Mouse (Mus musculus) heart, postnatal 10 days (tissue): Measurements from ENCODE around the gene Ldlrad3. TPM values are rescaled to one million over a fixed set of nuclear protein-coding genes. Genes with fewer than 3 reads are reported as not detected.

Experiments
- DNase-seq, 2 experiments: peaks; one replicate each; pipeline ENCODE4 v3.0.0; 2021
- intact Hi-C: fragments of 180-260 bp; cut with DNase I; formaldehyde crosslinking; loops from one replicate; pipeline ENCODE4 v1.15.1; 2025
- total RNA-seq, 2 experiments: library from RNA; stranded (reverse); gene quantifications; 2 replicates each; pipeline ENCODE4 v1.2.3; 2021

Gene Ldlrad3
- total RNA-seq, 2 experiments from 2014 or later, result 9.2 to 10.3 TPM

DNA sequence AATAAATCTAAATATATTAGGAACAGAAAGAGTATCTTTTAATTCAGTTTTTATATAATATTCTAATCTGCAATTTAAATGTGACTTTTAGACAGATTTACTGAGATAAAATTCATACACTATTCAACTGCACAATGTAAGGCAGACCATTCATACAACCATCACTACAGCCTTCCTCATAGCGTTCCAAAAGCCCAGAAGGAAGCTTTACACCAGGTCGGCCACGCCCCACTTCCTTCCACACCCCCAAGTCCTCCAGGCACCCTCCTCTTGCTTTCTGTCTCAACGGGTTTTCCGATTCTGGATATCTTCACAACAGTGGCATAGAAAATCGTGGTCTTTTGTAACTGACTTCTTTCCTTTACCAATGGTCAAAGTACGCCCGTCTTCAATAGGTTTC is 39.8 kb downstream of the Ldlrad3 start:
- DNase-seq, result no peak
- intact Hi-C loops, result no loop called here

GRCm38 (mm10) chr2:102145036-102145435 is 41.1 kb downstream of the Ldlrad3 start:
- intact Hi-C loops, result no loop called here
- no peak for DNase-seq

- no peak for DNase-seq
- intact Hi-C loops, result no loop called here
Observed at GRCm38 (mm10) chr2:102144311-102144710, 41.9 kb downstream of the Ldlrad3 start.

DNA sequence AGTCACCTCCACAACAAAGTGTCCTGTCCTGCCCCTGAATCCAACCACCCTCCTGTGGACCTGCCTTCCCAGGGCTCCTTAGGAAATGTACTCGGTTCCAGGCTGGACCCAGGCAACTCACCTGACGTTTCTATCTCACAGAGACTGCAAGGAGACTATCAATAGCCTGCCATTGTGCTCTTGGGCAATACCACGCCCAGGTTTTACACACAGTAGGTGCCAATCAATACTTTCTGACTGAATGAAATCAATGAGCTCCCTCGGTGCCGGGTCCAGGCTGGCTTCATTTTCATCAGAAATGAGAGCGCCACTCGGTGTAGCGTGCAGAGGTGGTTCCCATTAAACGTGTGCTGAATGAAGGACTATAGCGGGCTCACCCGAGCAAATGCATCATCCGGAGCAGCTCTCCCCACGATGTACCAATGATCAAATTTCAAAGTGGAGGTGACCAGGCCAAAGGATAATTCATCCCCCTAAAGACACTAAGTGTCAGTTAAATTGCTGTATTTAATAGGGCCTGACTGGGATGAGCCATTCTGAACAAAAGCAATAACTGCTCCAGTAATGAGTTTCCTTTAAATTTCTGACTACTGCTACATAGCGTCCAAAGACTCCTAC is 43.4 kb downstream of the Ldlrad3 start:
- DNase-seq, result no peak
- intact Hi-C loops, result no loop called here

DNA sequence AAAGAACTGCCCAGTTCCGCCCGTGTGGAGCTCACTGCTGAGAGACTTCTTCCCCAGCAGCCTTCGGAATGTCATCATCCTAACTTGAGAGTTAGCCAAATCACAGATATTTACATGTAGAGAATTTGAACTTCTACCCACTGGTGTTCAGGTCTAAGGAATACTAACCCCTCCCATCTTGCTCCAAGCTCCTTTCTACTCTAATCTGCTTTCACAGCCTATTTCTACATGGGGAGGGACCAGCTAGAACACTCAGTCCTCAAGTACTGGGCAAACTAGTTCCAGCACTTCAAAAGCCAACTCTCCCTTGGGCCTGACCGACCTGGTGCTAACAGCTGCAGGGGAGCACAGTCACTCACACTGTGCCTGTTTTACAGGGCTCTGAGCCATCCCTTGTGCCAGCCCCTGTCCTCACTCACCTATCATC is 44.0 kb downstream of the Ldlrad3 start:
- intact Hi-C loops, result no loop called here
- DNase-seq, result peak; percentile 34 to 41

- DNase-seq, result no peak
- intact Hi-C loops, result no loop called here
Observed at GRCm38 (mm10) chr2:102141199-102141598, 45.0 kb downstream of the Ldlrad3 start.

DNA sequence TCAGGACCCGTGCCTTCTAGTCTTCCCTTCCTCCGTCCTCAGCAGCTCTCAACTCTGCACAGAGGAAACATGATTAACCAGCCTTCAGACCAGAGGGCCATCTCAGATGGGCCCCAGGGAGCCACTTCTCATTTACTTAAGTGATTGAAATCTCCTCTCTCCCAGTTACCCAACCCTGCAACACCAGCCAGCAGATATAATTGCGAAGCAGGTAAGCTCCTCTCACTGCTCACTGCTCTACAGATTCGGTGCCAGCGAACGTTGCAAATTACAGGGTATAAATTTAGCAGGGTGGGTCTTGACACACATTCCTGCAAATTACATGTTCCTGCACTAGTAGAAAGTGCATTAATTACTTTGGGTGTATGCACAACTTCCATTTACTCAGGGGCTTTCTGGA is 48.3 kb downstream of the Ldlrad3 start:
- intact Hi-C loops, result no loop called here
- DNase-seq, result no peak

- intact Hi-C loops, result no loop called here
- no peak for DNase-seq
Observed at GRCm38 (mm10) chr2:102136184-102136583, 50.0 kb downstream of the Ldlrad3 start.

DNA sequence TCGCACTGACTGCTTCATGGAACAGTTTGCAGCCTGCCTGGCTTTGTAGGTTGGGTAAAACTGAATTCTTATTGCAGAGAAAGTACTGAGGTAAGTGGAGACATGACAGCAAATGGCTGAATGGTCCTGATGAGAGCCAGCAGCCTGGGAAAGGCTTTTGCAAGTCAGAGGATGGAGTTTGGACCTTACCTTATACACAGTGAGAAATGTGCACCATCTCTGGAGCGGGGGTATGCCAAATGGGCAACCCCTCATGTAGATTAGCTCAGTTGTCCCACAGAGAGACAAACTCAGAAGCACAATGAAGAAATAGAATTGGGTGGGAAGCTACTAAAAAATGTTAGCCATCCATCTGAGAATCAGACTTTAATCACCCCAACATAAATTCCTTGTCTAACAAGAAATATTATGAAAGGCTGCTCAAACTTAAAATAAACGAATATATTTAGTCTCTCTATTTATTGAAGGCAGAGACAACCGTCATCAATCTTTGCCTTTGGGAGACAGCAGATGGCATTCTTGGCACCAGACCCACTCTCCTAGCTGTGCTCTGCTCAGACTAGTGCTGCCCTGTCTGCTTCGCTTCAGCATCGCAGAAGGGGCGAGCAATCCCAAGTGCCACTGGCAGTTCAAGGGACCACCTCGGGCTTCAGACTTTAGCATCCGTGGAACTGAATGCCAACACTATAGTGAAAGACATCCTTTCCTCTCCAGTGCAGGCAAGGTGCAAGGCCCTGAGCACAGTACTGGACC is 51.5 kb downstream of the Ldlrad3 start:
- intact Hi-C loops, result no loop called here
- no peak for DNase-seq

- DNase-seq, result no peak
- intact Hi-C loops, result no loop called here
Observed at GRCm38 (mm10) chr2:102132945-102133558, 53.1 kb downstream of the Ldlrad3 start.

- intact Hi-C loops, result no loop called here
- peak in 1 of 2 experiments; percentile 23 for DNase-seq
Observed at GRCm38 (mm10) chr2:102130198-102130845, 55.9 kb downstream of the Ldlrad3 start.

DNA sequence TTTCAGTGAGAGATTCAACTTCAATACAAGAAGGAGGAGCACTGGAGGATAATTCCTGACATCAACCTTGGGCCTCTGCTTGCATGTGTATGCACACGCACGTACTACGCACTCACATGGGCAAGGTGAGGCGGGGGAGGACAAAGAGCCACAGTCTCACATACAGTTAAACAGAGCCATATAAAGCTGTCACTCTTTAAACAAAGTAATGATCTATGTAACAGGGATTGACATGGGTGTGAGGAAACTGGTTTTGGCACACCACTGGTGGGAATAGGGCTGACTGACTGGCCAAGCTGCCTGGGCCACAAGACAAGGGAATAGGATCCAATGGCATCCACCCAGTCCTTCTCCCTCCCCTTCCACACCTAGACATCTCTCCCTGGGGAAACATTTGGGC is 57.0 kb downstream of the Ldlrad3 start:
- no peak for DNase-seq
- intact Hi-C loops, result no loop called here

GRCm38 (mm10) chr2:102128500-102129030 is 57.6 kb downstream of the Ldlrad3 start:
- no peak for DNase-seq

GRCm38 (mm10) chr2:102127791-102128387 is 58.3 kb downstream of the Ldlrad3 start:
- DNase-seq, result peak; percentile 41 to 43
- intact Hi-C loops, result no loop called here

More at GRCm38 (mm10) chr2:102128500-102129030, 57.6 kb downstream of the Ldlrad3 start:
- intact Hi-C loops, result no loop called here

DNA sequence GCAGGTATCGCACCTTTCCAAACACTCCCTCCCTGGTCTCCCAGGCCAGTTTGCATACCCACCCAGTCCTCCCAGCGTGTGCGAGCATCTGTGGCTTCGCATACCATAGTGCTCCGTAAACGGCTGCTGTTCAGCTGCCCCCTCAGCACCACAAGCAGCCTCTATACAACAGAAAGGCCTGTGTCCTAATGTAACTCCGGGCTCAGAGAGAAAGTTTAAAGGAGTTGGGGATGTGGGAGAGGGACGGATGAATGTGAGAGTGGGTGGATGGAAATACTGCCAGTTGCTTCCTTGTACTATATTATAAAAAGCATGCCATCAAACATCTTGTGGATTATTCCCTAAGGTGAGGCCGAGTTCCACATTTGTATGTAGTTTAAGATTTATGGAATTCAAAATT is 59.0 kb downstream of the Ldlrad3 start:
- intact Hi-C loops, result no loop called here

DNA sequence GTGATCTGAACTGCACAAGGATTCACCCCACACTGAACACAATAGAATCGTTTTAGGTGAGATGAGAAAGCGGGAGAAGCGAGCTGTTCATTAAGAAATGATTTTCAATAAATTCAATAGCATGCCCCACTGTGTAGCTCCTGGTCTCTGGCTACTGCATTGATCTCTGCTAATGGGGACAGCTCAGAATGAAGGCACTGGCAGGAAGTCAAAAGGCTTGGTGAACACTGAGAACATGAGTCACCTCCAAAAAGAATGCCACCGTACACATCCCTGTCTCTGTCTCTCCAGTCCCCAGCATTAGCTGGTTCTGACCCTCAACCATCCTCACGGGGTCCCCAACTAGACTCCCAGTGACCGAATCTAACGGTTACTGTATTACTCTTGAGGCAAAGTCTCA is 60.1 kb downstream of the Ldlrad3 start:
- intact Hi-C loops, result no loop called here
- no peak for DNase-seq

More for the DNA sequence above, 59.0 kb downstream of the Ldlrad3 start:
- no peak for DNase-seq

- intact Hi-C loops, result no loop called here
- no peak for DNase-seq
Observed at GRCm38 (mm10) chr2:102125042-102125441, 61.1 kb downstream of the Ldlrad3 start.

- intact Hi-C loops, result no loop called here
- no peak for DNase-seq
Observed at GRCm38 (mm10) chr2:102122146-102122515, 64.1 kb downstream of the Ldlrad3 start.

- intact Hi-C loops, result no loop called here
- no peak for DNase-seq
Observed at GRCm38 (mm10) chr2:102121440-102122145, 64.6 kb downstream of the Ldlrad3 start.
